Mouse (Mus musculus): ENCODE measurements around the gene Hs2st1. TPM values are rescaled to one million over a fixed set of nuclear protein-coding genes. Genes with fewer than 3 reads are reported as not detected.

Gene Hs2st1
- polyA plus RNA-seq (2014; fragmentation: Illumina TruSeq; extraction: RNeasy Lipid Tissue Mini Kit (QIAGEN cat#74804); ENCODE audit: low read depth, low replicate concordance): 12.4 TPM

GRCm38 (mm10) chr3:144570047-144570815, at the start of gene Hs2st1, which contains the start of gene Selenof:
TSS of gene Hs2st1 (minus strand) at chr3:144570181.
TSS of gene Selenof (plus strand) at chr3:144570304.

Other genes starting within 250 kb of the Hs2st1 start
- 488 TPM for gene Selenof, start 123 bp upstream of the Hs2st1 start, polyA plus RNA-seq (2014; fragmentation: Illumina TruSeq; extraction: RNeasy Lipid Tissue Mini Kit (QIAGEN cat#74804); ENCODE audit: low read depth, low replicate concordance)
- 1,984 TPM for gene Sh3glb1, start 150.2 kb upstream of the Hs2st1 start, polyA plus RNA-seq (2014; fragmentation: Illumina TruSeq; extraction: RNeasy Lipid Tissue Mini Kit (QIAGEN cat#74804); ENCODE audit: low read depth, low replicate concordance)
- gene Clca3a1, start 190.8 kb upstream of the Hs2st1 start, polyA plus RNA-seq (2014; fragmentation: Illumina TruSeq; extraction: RNeasy Lipid Tissue Mini Kit (QIAGEN cat#74804); ENCODE audit: low read depth, low replicate concordance): 5.0 TPM
- 0.35 TPM for gene Clca3a2, start 249.3 kb upstream of the Hs2st1 start, polyA plus RNA-seq (2014; fragmentation: Illumina TruSeq; extraction: RNeasy Lipid Tissue Mini Kit (QIAGEN cat#74804); ENCODE audit: low read depth, low replicate concordance)

All from testis, adult 10 weeks (tissue).